ENCODE assay signal across 13 mouse cellular contexts in the genomic region with DNA sequence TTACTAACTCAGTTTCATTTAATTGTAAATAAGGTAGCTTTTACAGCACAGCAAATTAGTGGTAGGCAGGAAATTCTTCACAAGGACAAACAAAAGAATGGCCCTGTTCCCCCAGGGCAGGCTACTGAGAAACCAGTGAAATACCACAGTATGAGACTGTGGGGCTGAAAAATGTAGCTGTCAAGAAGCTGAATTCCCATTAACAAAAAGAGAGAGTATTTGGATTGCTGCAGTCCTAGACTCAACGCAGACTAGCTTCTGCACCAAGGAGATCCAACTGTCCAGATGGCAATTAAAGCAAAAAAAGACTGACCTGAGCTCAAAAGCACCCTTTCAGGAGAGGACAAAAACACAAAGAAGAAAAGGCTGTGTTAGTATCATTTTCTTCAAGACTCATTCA.
DNase-seq lines count a peak whose midpoint lies in the region; ATAC-seq lines count a peak whose summit lies in the region.
"Had no signal": no experiment of that assay in that cellular context is flagged by ENCODE, and none has a peak within 500 bp of the region (broad histone marks: within the 10 kb centered on the region; RNA-seq: fewer than 3 reads in every experiment).

No protein-coding gene starts in this region.

- 0 out of 2 replicates have a peak, but pooled peaks cover 4% of the 10 kb centered on the region for H3K9me3 ChIP-seq in midbrain, embryonic 10.5 days (replicated peaks)
- H3K9me3 ChIP-seq in midbrain, embryonic 11.5 days (ENCODE audit: control insufficient read depth, low read length), result no peaks in the 10 kb centered on the region
- H3K9me3 ChIP-seq in embryonic facial prominence, embryonic 10.5 days, result 0 out of 2 replicates have a peak, but pooled peaks cover 5% of the 10 kb centered on the region
- H3K9me3 ChIP-seq in hindbrain, embryonic 13.5 days, result no peaks in the 10 kb centered on the region
- no peaks in the 10 kb centered on the region for H3K9me3 ChIP-seq in neural tube, embryonic 15.5 days (replicated peaks)
- H3K9me3 ChIP-seq: stomach, embryonic 15.5 days had no signal

- peaks cover 7% of the 10 kb centered on the region; the same call in 1 of the 2 replicates for H3K4me1 ChIP-seq in midbrain, embryonic 10.5 days
- H3K4me1 ChIP-seq in midbrain, embryonic 11.5 days (ENCODE audit: control insufficient read depth, insufficient read depth, low read length), result no peaks in the 10 kb centered on the region
- H3K4me1 ChIP-seq in embryonic facial prominence, embryonic 10.5 days, result peaks cover 4% of the 10 kb centered on the region; the same call in 1 of the 2 replicates
- peaks cover 12% of the 10 kb centered on the region for H3K4me1 ChIP-seq in hindbrain, embryonic 13.5 days (replicated peaks)
- peaks cover 3% of the 10 kb centered on the region; the same call in 1 of the 2 replicates for H3K4me1 ChIP-seq in neural tube, embryonic 15.5 days
- H3K4me1 ChIP-seq: stomach, embryonic 15.5 days had no signal

- no peak overlapping the region for H3K4me2 ChIP-seq in midbrain, embryonic 11.5 days
- H3K4me2 ChIP-seq in hindbrain, embryonic 13.5 days, result no peak overlapping the region
- H3K4me2 ChIP-seq in neural tube, embryonic 15.5 days, result no peak overlapping the region
- H3K4me2 ChIP-seq: stomach, embryonic 15.5 days had no signal

- H3K4me3 ChIP-seq in midbrain, embryonic 10.5 days, result no peak overlapping the region
- H3K4me3 ChIP-seq in midbrain, embryonic 11.5 days (ENCODE audit: low read depth, low read length), result no peak overlapping the region
- H3K4me3 ChIP-seq in embryonic facial prominence, embryonic 10.5 days, result no peak overlapping the region
- no peak overlapping the region for H3K4me3 ChIP-seq in hindbrain, embryonic 13.5 days
- H3K4me3 ChIP-seq in neural tube, embryonic 15.5 days (replicated peaks), result no peak overlapping the region
- H3K4me3 ChIP-seq: stomach, embryonic 15.5 days had no signal

- no peak for ATAC-seq in midbrain, embryonic 11.5 days (ENCODE audit: low FRiP score)
- ATAC-seq in hindbrain, embryonic 13.5 days (ENCODE audit: low FRiP score), result peak; percentile 74
- ATAC-seq in neural tube, embryonic 15.5 days (ENCODE audit: low FRiP score), result 0 out of 2 replicates have a peak, but pooled peaks have one; percentile 28

- no peak overlapping the region for H3K9ac ChIP-seq in midbrain, embryonic 11.5 days (ENCODE audit: low read length)
- no peak overlapping the region for H3K9ac ChIP-seq in hindbrain, embryonic 13.5 days
- H3K9ac ChIP-seq in neural tube, embryonic 15.5 days (replicated peaks), result no peak overlapping the region
- H3K9ac ChIP-seq: stomach, embryonic 15.5 days had no signal

- WGBS in midbrain, embryonic 10.5 days, result 16% methylated on average over 1 of the region's 1 CpGs
- WGBS in midbrain, embryonic 11.5 days, result 17% methylated on average over 1 of the region's 1 CpGs
- WGBS in embryonic facial prominence, embryonic 10.5 days, result 5% methylated on average over 1 of the region's 1 CpGs
- WGBS in hindbrain, embryonic 13.5 days, result 16% methylated on average over 1 of the region's 1 CpGs
- 0% methylated on average over 1 of the region's 1 CpGs for WGBS in neural tube, embryonic 15.5 days

- H3K27ac ChIP-seq in midbrain, embryonic 10.5 days (replicated peaks), result 0 out of 2 replicates have a peak overlapping the region, but pooled peaks have one; percentile 1
- H3K27ac ChIP-seq in midbrain, embryonic 11.5 days (ENCODE audit: low read depth, low read length), result no peak overlapping the region
- H3K27ac ChIP-seq in embryonic facial prominence, embryonic 10.5 days (replicated peaks), result no peak overlapping the region; the same call in 1 of the 2 replicates
- peak overlapping the region; percentile 62 for H3K27ac ChIP-seq in hindbrain, embryonic 13.5 days
- H3K27ac ChIP-seq in neural tube, embryonic 15.5 days (replicated peaks), result 0 out of 2 replicates have a peak overlapping the region, but pooled peaks have one; percentile 23
- H3K27ac ChIP-seq: stomach, embryonic 15.5 days had no signal

- H3K27me3 ChIP-seq in midbrain, embryonic 10.5 days (ENCODE audit: low read depth, poor library complexity, severe bottlenecking), result no peaks in the 10 kb centered on the region
- H3K27me3 ChIP-seq in midbrain, embryonic 11.5 days (ENCODE audit: control insufficient read depth, insufficient read depth, low read length), result no peaks in the 10 kb centered on the region
- H3K27me3 ChIP-seq in embryonic facial prominence, embryonic 10.5 days (replicated peaks; ENCODE audit: low read depth, poor library complexity, severe bottlenecking), result no peaks in the 10 kb centered on the region
- H3K27me3 ChIP-seq in hindbrain, embryonic 13.5 days, result no peaks in the 10 kb centered on the region
- H3K27me3 ChIP-seq in neural tube, embryonic 15.5 days (replicated peaks), result no peaks in the 10 kb centered on the region
- H3K27me3 ChIP-seq: CH12.LX; stomach, embryonic 15.5 days had no signal

- H3K36me3 ChIP-seq in midbrain, embryonic 10.5 days, result no peaks in the 10 kb centered on the region
- no peaks in the 10 kb centered on the region for H3K36me3 ChIP-seq in midbrain, embryonic 11.5 days (ENCODE audit: control insufficient read depth, insufficient read depth, low read length)
- H3K36me3 ChIP-seq in embryonic facial prominence, embryonic 10.5 days (replicated peaks), result no peaks in the 10 kb centered on the region
- H3K36me3 ChIP-seq in hindbrain, embryonic 13.5 days, result no peaks in the 10 kb centered on the region
- no peaks in the 10 kb centered on the region for H3K36me3 ChIP-seq in neural tube, embryonic 15.5 days
- H3K36me3 ChIP-seq: stomach, embryonic 15.5 days had no signal

- DNase-seq in midbrain, embryonic 10.5 days (ENCODE audit: low spot score), result no peak
- DNase-seq in midbrain, embryonic 11.5 days (ENCODE audit: low spot score, missing footprints), result no peak
- DNase-seq in embryonic facial prominence, embryonic 10.5 days (ENCODE audit: low spot score), result peak; percentile 17
- no peak for DNase-seq in urinary bladder, postnatal 14 days (ENCODE audit: low spot score)
- no peak for DNase-seq in spleen, adult 18-20 months
- DNase-seq in thymus, postnatal 25 days, result no peak
- DNase-seq: heart, postnatal 4 days; lung, adult 2 months; right cerebral cortex, adult 18-20 months had no signal

Comparison
In these comparisons a context has a peak if more than half of its experiments do, and no peak if none do; other contexts are left out.
1. H3K27ac ChIP-seq: peak in midbrain, embryonic 10.5 days (single experiment), hindbrain, embryonic 13.5 days (single experiment) and neural tube, embryonic 15.5 days (single experiment); none in midbrain, embryonic 11.5 days (single experiment) and embryonic facial prominence, embryonic 10.5 days (single experiment).